Mouse (Mus musculus): Measurements from ENCODE around the gene Traf3ip1. TPM values are rescaled to one million over a fixed set of nuclear protein-coding genes. Genes with fewer than 3 reads are reported as not detected.

The Traf3ip1 gene
- total and polyA plus RNA-seq, 3 experiments, result 5.0 to 7.5 (median 5.9) TPM

DNA sequence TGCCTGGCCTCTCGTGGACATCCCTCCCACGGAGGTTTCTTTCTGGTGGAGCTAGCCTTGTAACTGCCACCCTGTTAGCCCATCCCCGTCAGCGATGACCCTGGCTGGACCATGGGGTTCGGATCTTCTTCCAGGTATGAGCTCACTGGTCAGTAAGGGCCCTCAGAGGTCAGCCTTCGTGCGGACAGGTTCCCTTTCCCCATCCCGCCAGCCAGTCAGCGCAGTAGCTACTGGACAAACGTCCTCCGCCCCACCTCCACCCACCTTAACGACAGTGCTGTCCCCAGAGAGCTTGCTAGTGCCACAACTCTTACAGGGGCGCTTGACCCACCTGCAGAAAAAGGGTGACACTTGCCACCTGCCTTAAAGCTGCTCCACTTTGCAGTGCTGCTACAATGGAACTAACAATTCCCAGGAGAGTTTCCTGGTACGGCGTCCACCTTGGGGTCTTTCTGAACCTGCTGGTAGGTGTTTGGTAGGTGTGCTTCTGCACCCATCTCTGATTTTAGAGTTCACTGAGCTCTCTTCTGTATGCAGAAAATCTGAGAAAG lies 46.7 kb downstream of the Traf3ip1 start:
- Histone ChIP-seq H3K9ac (ENCODE audit: insufficient read depth, low read depth) (peak overlapping the region; percentile 90), H3K27ac (ENCODE audit: insufficient read depth, low read depth) (no peak overlapping the region), H3K9me3 (replicated peaks; ENCODE audit: low read length) (no peaks in the 10 kb centered on the region), H3K4me2 (ENCODE audit: insufficient read depth, low read depth, poor library complexity, severe bottlenecking) (peak overlapping the region; percentile 86), H3K4me3 (replicated peaks in 1 of 3; ENCODE audit: low read depth in 2 of 3, low read length in 2 of 3, poor library complexity in 1 of 3) (peak overlapping the region; percentile 76 to 96 (median 83)), H3K79me2 (replicated peaks; ENCODE audit: control insufficient read depth, extremely low read depth, insufficient read depth, poor library complexity, severe bottlenecking) (no peaks in the 10 kb centered on the region), H3K27me3 (replicated peaks) (no peaks in the 10 kb centered on the region), H3K4me1 (ENCODE audit: control insufficient read depth in 1 of 2, insufficient read depth in 2 of 2) (peaks cover 0 to 37% of the 10 kb centered on the region in 2 experiments; a peak in 3 of 4 replicates), H3K36me3 (replicated peaks in 1 of 2; ENCODE audit: control insufficient read depth in 1 of 2, insufficient read depth in 1 of 2, low read length in 1 of 2) (peaks cover 2 to 18% of the 10 kb centered on the region in 2 experiments)
- no peak for DNase-seq (ENCODE audit: extremely low read depth)
- in situ Hi-C loops (cut with MboI; ENCODE audit: low pct_ligation_motif_present, low pct_unique_long_range_greater_than_20kb, low sequenced_read_pairs) (no loop called here), dilution Hi-C loops (cut with MboI; ENCODE audit: extremely low pct_ligation_motif_present, extremely low pct_unique_long_range_greater_than_20kb, low sequenced_read_pairs) (no loop called here)
- no peak for TF ChIP-seq POLR2A (IDR thresholded peaks at IDR 0.05; ENCODE audit: low read depth, low read length)
- no peak for TF ChIP-seq USF1 (IDR thresholded peaks at IDR 0.05; ENCODE audit: low read depth, low read length)
- no peak for TF ChIP-seq POLR2AphosphoS2 (IDR thresholded peaks at IDR 0.05; ENCODE audit: low read depth, low read length)
- TF ChIP-seq MAZ (IDR thresholded peaks at IDR 0.05; ENCODE audit: low read depth, low read length), result no peak
- TF ChIP-seq MXI1 (IDR thresholded peaks at IDR 0.05; ENCODE audit: low read depth, low read length), result no peak
- no peak for TF ChIP-seq ETS1 (conservative IDR thresholded peaks at IDR 0.05; ENCODE audit: low read depth, low read length)
- no peak for TF ChIP-seq CTCF (conservative IDR thresholded peaks at IDR 0.05 in 1 of 2, IDR thresholded peaks at IDR 0.05 in 1 of 2; ENCODE audit: low read depth in 2 of 2, low read length in 2 of 2)
- TF ChIP-seq KAT2A (IDR thresholded peaks at IDR 0.05; ENCODE audit: insufficient replicate concordance, low read length), result no peak
- TF ChIP-seq RCOR1 (conservative IDR thresholded peaks at IDR 0.05; ENCODE audit: low read depth, low read length), result no peak
- TF ChIP-seq CHD1 (IDR thresholded peaks at IDR 0.05; ENCODE audit: low read depth, low read length), result no peak
- no peak for TF ChIP-seq CHD2 (IDR thresholded peaks at IDR 0.05; ENCODE audit: low read length)
- TF ChIP-seq RAD21 (IDR thresholded peaks at IDR 0.05; ENCODE audit: low read depth, low read length), result no peak
- no peak for TF ChIP-seq JUND (conservative IDR thresholded peaks at IDR 0.05; ENCODE audit: low read depth, low read length)
- TF ChIP-seq GABPA (IDR thresholded peaks at IDR 0.05; ENCODE audit: insufficient replicate concordance, low read depth, low read length), result no peak

GRCm38 (mm10) chr1:91543974-91544373 lies 49.5 kb downstream of the Traf3ip1 start:
- in situ Hi-C loops (cut with MboI; ENCODE audit: low pct_ligation_motif_present, low pct_unique_long_range_greater_than_20kb, low sequenced_read_pairs) (no loop called here), dilution Hi-C loops (cut with MboI; ENCODE audit: extremely low pct_ligation_motif_present, extremely low pct_unique_long_range_greater_than_20kb, low sequenced_read_pairs) (no loop called here)
- Histone ChIP-seq H3K27ac (ENCODE audit: insufficient read depth, low read depth) (no peak overlapping the region), H3K9me3 (replicated peaks; ENCODE audit: low read length) (no peaks in the 10 kb centered on the region), H3K79me2 (replicated peaks; ENCODE audit: control insufficient read depth, extremely low read depth, insufficient read depth, poor library complexity, severe bottlenecking) (no peaks in the 10 kb centered on the region), H3K27me3 (replicated peaks) (no peaks in the 10 kb centered on the region), H3K4me3 (replicated peaks in 1 of 3; ENCODE audit: low read depth in 2 of 3, low read length in 2 of 3, poor library complexity in 1 of 3) (no peak overlapping the region), H3K4me2 (ENCODE audit: insufficient read depth, low read depth, poor library complexity, severe bottlenecking) (no peak overlapping the region), H3K36me3 (replicated peaks in 1 of 2; ENCODE audit: control insufficient read depth in 1 of 2, insufficient read depth in 1 of 2, low read length in 1 of 2) (peaks cover 17 to 38% of the 10 kb centered on the region in 2 experiments), H3K9ac (ENCODE audit: insufficient read depth, low read depth) (no peak overlapping the region), H3K4me1 (ENCODE audit: control insufficient read depth in 1 of 2, insufficient read depth in 2 of 2) (peaks cover 0 to 33% of the 10 kb centered on the region in 2 experiments; a peak in 3 of 4 replicates)
- TF ChIP-seq ZMIZ1 (IDR thresholded peaks at IDR 0.05; ENCODE audit: low read depth, low read length) (no peak), PAX5 (IDR thresholded peaks at IDR 0.05; ENCODE audit: low read length) (no peak), MYC (IDR thresholded peaks at IDR 0.05; ENCODE audit: low read depth, low read length) (no peak), HCFC1 (IDR thresholded peaks at IDR 0.05; ENCODE audit: low read depth, low read length) (no peak), MAFK (IDR thresholded peaks at IDR 0.05; ENCODE audit: insufficient replicate concordance, low read length) (no peak), MAZ (IDR thresholded peaks at IDR 0.05; ENCODE audit: low read depth, low read length) (no peak), RCOR1 (conservative IDR thresholded peaks at IDR 0.05; ENCODE audit: low read depth, low read length) (no peak), IRF4 (IDR thresholded peaks at IDR 0.05; ENCODE audit: low read depth, low read length) (no peak), UBTF (IDR thresholded peaks at IDR 0.05; ENCODE audit: low read depth, low read length) (no peak), ZKSCAN1 (IDR thresholded peaks at IDR 0.05; ENCODE audit: borderline replicate concordance, low read depth, low read length) (no peak), CTCF (conservative IDR thresholded peaks at IDR 0.05 in 1 of 2, IDR thresholded peaks at IDR 0.05 in 1 of 2; ENCODE audit: low read depth in 2 of 2, low read length in 2 of 2) (no peak), BHLHE40 (IDR thresholded peaks at IDR 0.05; ENCODE audit: low read depth, low read length) (no peak), TBP (conservative IDR thresholded peaks at IDR 0.05; ENCODE audit: low read depth, low read length) (no peak), USF1 (IDR thresholded peaks at IDR 0.05; ENCODE audit: low read depth, low read length) (no peak), NRF1 (IDR thresholded peaks at IDR 0.05; ENCODE audit: low read depth, low read length) (no peak), ETS1 (conservative IDR thresholded peaks at IDR 0.05; ENCODE audit: low read depth, low read length) (no peak), NELFE (IDR thresholded peaks at IDR 0.05; ENCODE audit: low read depth, low read length) (no peak), MXI1 (IDR thresholded peaks at IDR 0.05; ENCODE audit: low read depth, low read length) (no peak), JUN (IDR thresholded peaks at IDR 0.05; ENCODE audit: insufficient read depth, low read depth, low read length) (no peak)
- no peak for DNase-seq (ENCODE audit: extremely low read depth)

All from CH12.LX (cell line).